Mouse (Mus musculus): ENCODE results near the gene Paqr5.

DNA sequence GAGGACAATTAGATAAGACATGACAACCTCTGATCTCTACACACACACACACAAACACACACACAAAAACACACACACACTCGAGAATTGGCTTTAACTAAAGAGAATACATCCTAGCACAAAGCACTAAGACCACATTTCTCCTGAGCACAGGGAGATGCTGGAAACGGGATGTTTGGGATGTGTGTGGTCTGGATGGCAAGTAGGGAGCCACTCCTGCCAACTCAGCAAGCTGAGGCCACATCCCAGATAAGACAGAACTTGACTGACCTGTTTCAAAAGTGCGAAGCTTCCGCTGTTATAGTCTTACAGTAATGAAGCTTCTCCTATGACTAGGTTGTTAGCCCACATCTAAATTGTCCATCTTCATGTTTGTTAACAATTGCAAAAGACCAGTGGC is 35.5 kb downstream of the Paqr5 start:
- TF ChIP-seq POLR2AphosphoS2 (IDR thresholded peaks at IDR 0.05; ENCODE audit: insufficient read length, low read depth) (no peak), E2F4 (IDR thresholded peaks at IDR 0.05; ENCODE audit: insufficient read depth) (no peak), POLR2A (IDR thresholded peaks at IDR 0.05; ENCODE audit: insufficient read length, low read depth) (no peak), USF1 (IDR thresholded peaks at IDR 0.05; ENCODE audit: low read depth) (no peak), TCF12 (IDR thresholded peaks at IDR 0.05; ENCODE audit: insufficient read depth, poor library complexity, severe bottlenecking) (no peak), SRF (IDR thresholded peaks at IDR 0.05; ENCODE audit: control insufficient read depth, insufficient read length, low read depth) (no peak)

Measured in myocyte (in vitro differentiated cells).